Mouse (Mus musculus) CH12.LX (cell line): ENCODE results near the gene Armcx2. TPM values are rescaled to one million over a fixed set of nuclear protein-coding genes. Genes with fewer than 3 reads are reported as not detected.
A peak's percentile ranks its signal among the peaks of the same experiment; 100 is the strongest.

Experiments used
- DNase-seq: peaks from one replicate; pipeline ENCODE4 v3.0.0-alpha.2; 2013; ENCODE audit errors: extremely low read depth
- H3K27ac ChIP-seq: 2 replicates; pipeline ENCODE4 v1.5.1; 2012; ENCODE audit warnings: low read depth, mild to moderate bottlenecking, control low read depth, moderate library complexity; ENCODE audit not compliant: insufficient read depth
- H3K27me3 ChIP-seq: replicated peaks from 2 replicates; pipeline ENCODE3; 2012; ENCODE audit warnings: inconsistent platforms
- H3K36me3 ChIP-seq, 2 experiments: replicated peaks in 1 of 2; 2 replicates each; pipeline versions ENCODE3 to v1.6.1; 2012; ENCODE audit warnings: inconsistent platforms in 1 of 2, low read length in 1 of 2, mild to moderate bottlenecking in 1 of 2, mixed read lengths in 1 of 2, moderate library complexity in 1 of 2; ENCODE audit not compliant: control insufficient read depth in 1 of 2, insufficient read depth in 1 of 2
- H3K4me1 ChIP-seq, 2 experiments: 2 replicates each; pipeline ENCODE4 v1.6.1; 2012; ENCODE audit warnings: inconsistent platforms in 1 of 2, moderate library complexity in 1 of 2; ENCODE audit not compliant: insufficient read depth in 2 of 2, control insufficient read depth in 1 of 2
- H3K4me2 ChIP-seq: 2 replicates; pipeline ENCODE4 v1.6.1; 2012; ENCODE audit warnings: low read depth, mild to moderate bottlenecking, control low read depth; ENCODE audit not compliant: poor library complexity, insufficient read depth, severe bottlenecking
- H3K4me3 ChIP-seq, 3 experiments: fragments of 150-350 bp in 1 of 3; sonication (generic) in 1 of 3; replicated peaks in 1 of 3; 2 replicates each; pipeline versions ENCODE3 to v1.5.1; 2011 to 2012; ENCODE audit warnings: low read depth in 2 of 3, low read length in 2 of 3, mild to moderate bottlenecking in 2 of 3, moderate library complexity in 2 of 3, control low read depth in 1 of 3, improper control_type of control experiment in 1 of 3, inconsistent platforms in 1 of 3, mixed read lengths in 1 of 3; ENCODE audit not compliant: poor library complexity in 1 of 3
- H3K79me2 ChIP-seq: replicated peaks from 2 replicates; pipeline ENCODE4 v1.6.1; 2012; ENCODE audit warnings: mild to moderate bottlenecking, moderate library complexity; ENCODE audit not compliant: control insufficient read depth, poor library complexity, insufficient read depth, severe bottlenecking; ENCODE audit errors: extremely low read depth
- H3K9ac ChIP-seq: 2 replicates; pipeline ENCODE4 v1.6.1; 2012; ENCODE audit warnings: low read depth, mild to moderate bottlenecking, control low read depth, moderate library complexity; ENCODE audit not compliant: insufficient read depth
- H3K9me3 ChIP-seq: replicated peaks from 2 replicates; pipeline ENCODE3; 2012; ENCODE audit warnings: low read length, inconsistent platforms, mixed read lengths
- BHLHE40 ChIP-seq: IDR thresholded peaks from 2 replicates; pipeline ENCODE4 v1.6.1; 2011; ENCODE audit warnings: mild to moderate bottlenecking, low read depth, low read length, improper control_type of control experiment
- EP300 ChIP-seq: IDR thresholded peaks from 2 replicates; pipeline ENCODE4 v1.6.1; 2011; ENCODE audit warnings: low read length, improper control_type of control experiment
- ETS1 ChIP-seq: conservative IDR thresholded peaks from 2 replicates; pipeline ENCODE4 v1.6.1; 2012; ENCODE audit warnings: low read depth, mild to moderate bottlenecking, inconsistent platforms, low read length, improper control_type of control experiment, moderate library complexity
- GABPA ChIP-seq: IDR thresholded peaks from 2 replicates; pipeline ENCODE4 v1.6.1; 2012; ENCODE audit warnings: low read depth, low read length, improper control_type of control experiment, inconsistent platforms; ENCODE audit not compliant: insufficient replicate concordance
- JUN ChIP-seq: IDR thresholded peaks from 2 replicates; pipeline ENCODE4 v1.6.1; 2011; ENCODE audit warnings: low read depth, mild to moderate bottlenecking, low read length, improper control_type of control experiment, moderate library complexity; ENCODE audit not compliant: insufficient read depth
- JUND ChIP-seq: conservative IDR thresholded peaks from 2 replicates; pipeline ENCODE4 v1.6.1; 2011; ENCODE audit warnings: low read depth, low read length, improper control_type of control experiment
- MAX ChIP-seq: IDR thresholded peaks from 2 replicates; pipeline ENCODE4 v1.6.1; 2011; ENCODE audit warnings: low read length, improper control_type of control experiment
- MAZ ChIP-seq: IDR thresholded peaks from 2 replicates; pipeline ENCODE4 v1.6.1; 2012; ENCODE audit warnings: low read depth, mild to moderate bottlenecking, inconsistent platforms, low read length, improper control_type of control experiment, moderate library complexity
- MEF2A ChIP-seq: IDR thresholded peaks from 2 replicates; pipeline ENCODE4 v1.6.1; 2014; ENCODE audit warnings: low read depth, mild to moderate bottlenecking, inconsistent platforms, low read length, improper control_type of control experiment, borderline replicate concordance
- MYC ChIP-seq: IDR thresholded peaks from 2 replicates; pipeline ENCODE4 v1.6.1; 2011; ENCODE audit warnings: low read depth, mild to moderate bottlenecking, improper control_type of control experiment, low read length
- NELFE ChIP-seq: IDR thresholded peaks from 2 replicates; pipeline ENCODE4 v1.6.1; 2011; ENCODE audit warnings: low read depth, low read length, improper control_type of control experiment
- NRF1 ChIP-seq: IDR thresholded peaks from 2 replicates; pipeline ENCODE4 v1.6.1; 2014; ENCODE audit warnings: low read depth, mild to moderate bottlenecking, inconsistent platforms, low read length, improper control_type of control experiment, moderate library complexity
- POLR2A ChIP-seq: IDR thresholded peaks from 2 replicates; pipeline ENCODE4 v1.6.1; 2011; ENCODE audit warnings: low read depth, mild to moderate bottlenecking, improper control_type of control experiment, low read length
- POLR2AphosphoS2 ChIP-seq: IDR thresholded peaks from 2 replicates; pipeline ENCODE4 v1.6.1; 2011; ENCODE audit warnings: low read depth, low read length, improper control_type of control experiment
- SIN3A ChIP-seq: IDR thresholded peaks from 2 replicates; pipeline ENCODE4 v1.6.1; 2012; ENCODE audit warnings: low read length, improper control_type of control experiment, inconsistent platforms
- TBP ChIP-seq: conservative IDR thresholded peaks from 2 replicates; pipeline ENCODE4 v1.6.1; 2011; ENCODE audit warnings: low read depth, low read length, improper control_type of control experiment
- USF1 ChIP-seq: IDR thresholded peaks from 2 replicates; pipeline ENCODE4 v1.6.1; 2014; ENCODE audit warnings: low read depth, mild to moderate bottlenecking, inconsistent platforms, low read length, improper control_type of control experiment
- USF2 ChIP-seq: conservative IDR thresholded peaks from 2 replicates; pipeline ENCODE4 v1.6.1; 2011; ENCODE audit warnings: low read depth, low read length, improper control_type of control experiment
- ZNF384 ChIP-seq: IDR thresholded peaks from 2 replicates; pipeline ENCODE4 v1.6.1; 2012; ENCODE audit warnings: low read depth, low read length, improper control_type of control experiment, inconsistent platforms
- dilution Hi-C: fragments of 300-500 bp; cut with MboI; formaldehyde crosslinking; loops from 2 replicates; pipeline ENCODE4 v1.14.3; 2020; ENCODE audit warnings: low sequenced_read_pairs; ENCODE audit not compliant: extremely low pct_unique_long_range_greater_than_20kb, extremely low pct_ligation_motif_present
- in situ Hi-C: fragments of 300-500 bp; cut with MboI; formaldehyde crosslinking; loops from 3 replicates; pipeline ENCODE4 v1.14.3; 2019; ENCODE audit warnings: low sequenced_read_pairs, low pct_ligation_motif_present, low pct_unique_long_range_greater_than_20kb, mixed read lengths
- polyA plus RNA-seq: library from polyadenylated mRNA; unstranded; fragments of >175 nt; gene quantifications from 2 replicates; pipeline ENCODE4 v1.2.1, GENCODE M21; 2012; ENCODE audit warnings: low read depth; ENCODE audit not compliant: insufficient read length
- total RNA-seq, 2 experiments: library from RNA; depleted of rRNA; stranded (reverse); fragments of 300-350 nt in 1 of 2; fragments of >200 nt in 1 of 2; gene quantifications; 2 replicates each; pipeline ENCODE4 v1.2.3; 2012 to 2014

Gene Armcx2
- total RNA-seq (2012; rRNA removed) (12.6 and 15.3 TPM in 2 replicates), total RNA-seq (2014; rRNA removed) (18.8 and 20.5 TPM in 2 replicates), polyA plus RNA-seq (17.3 and 19.6 TPM in 2 replicates)

DNA sequence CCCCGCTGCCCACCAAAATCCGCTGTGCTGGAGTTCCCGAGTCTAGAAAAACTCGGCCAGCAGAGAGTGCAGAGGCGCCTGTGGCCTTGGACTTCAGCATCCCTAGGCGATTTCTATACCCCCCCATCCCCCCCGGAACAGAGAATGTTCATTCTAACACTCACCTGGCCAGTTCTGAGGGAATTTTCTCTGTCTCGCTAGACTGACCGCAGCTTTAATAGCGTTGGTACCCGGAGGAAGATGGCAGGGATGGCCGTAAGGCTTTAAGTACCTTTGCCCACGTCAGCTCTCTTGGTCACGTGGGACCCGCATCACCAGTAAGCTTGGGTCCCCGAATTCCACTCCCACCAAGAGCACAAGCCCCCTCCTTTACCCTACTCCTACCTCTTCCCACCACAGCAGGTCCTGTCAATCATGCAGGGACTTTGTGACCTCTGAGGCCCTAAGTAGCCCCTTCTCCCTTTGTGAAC lies at the start of gene Armcx2:
Gene Armcx2 (minus strand): TSS at position 467 of the 470 bp plus-strand sequence.
- Histone ChIP-seq H3K9me3 (no peaks in the 10 kb centered on the region), H3K27me3 (no peaks in the 10 kb centered on the region), H3K9ac (peak within 1 kb of the TSS; percentile 87), H3K36me3 (peaks cover 16 to 22% of the 10 kb centered on the region in 2 experiments), H3K27ac (no peak within 1 kb of the TSS), H3K4me3 (peak within 1 kb of the TSS; percentile 63 to 80 (median 65)), H3K79me2 (peaks cover 12% of the 10 kb centered on the region), H3K4me1 (peaks cover 0 to 3% of the 10 kb centered on the region in 2 experiments; a peak in 1 of 4 replicates), H3K4me2 (peak within 1 kb of the TSS; percentile 60)
- dilution Hi-C loops (no loop called here), in situ Hi-C loops (no loop called here)
- peak; percentile 85 for TF ChIP-seq MAX
- TF ChIP-seq GABPA: no peak
- no peak for TF ChIP-seq MAZ
- TF ChIP-seq MEF2A: no peak
- TF ChIP-seq NRF1: no peak
- no peak for TF ChIP-seq MYC
- TF ChIP-seq SIN3A: no peak
- TF ChIP-seq USF1: peak; percentile 88
- no peak for TF ChIP-seq EP300
- peak; percentile 83 for TF ChIP-seq USF2
- TF ChIP-seq JUN: no peak
- peak; percentile 94 for TF ChIP-seq TBP
- peak; percentile 75 for TF ChIP-seq POLR2A
- TF ChIP-seq NELFE: peak; percentile 83
- TF ChIP-seq POLR2AphosphoS2: peak; percentile 55; the same call in 1 of the 2 replicates
- peak; percentile 60 for DNase-seq

DNA sequence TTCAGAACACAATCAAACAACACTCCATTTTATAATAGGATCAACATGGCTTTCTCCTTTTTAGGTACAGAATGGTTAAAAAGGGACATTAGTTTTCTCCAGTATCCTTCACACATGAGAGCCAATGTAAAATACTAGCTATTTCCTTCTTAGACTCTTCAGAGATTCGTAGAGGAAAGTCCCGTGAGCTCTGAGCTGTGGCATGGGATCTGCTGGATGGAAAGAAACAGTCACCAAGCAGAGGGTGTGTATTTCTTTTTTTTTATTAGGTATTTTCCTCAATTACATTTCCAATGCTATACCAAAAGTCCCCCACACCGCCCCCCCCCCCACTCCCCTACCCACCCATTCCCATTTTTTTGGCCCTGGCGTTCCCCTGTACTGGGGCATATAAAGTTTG lies 40.6 kb upstream of the Armcx2 start:
- H3K4me3 ChIP-seq: no peak overlapping the region
- peak; percentile 37 for DNase-seq
- peaks cover 0 to 10% of the 10 kb centered on the region in 2 experiments; a peak in 1 of 4 replicates for H3K4me1 ChIP-seq
- dilution Hi-C loops: no loop called here
- TF ChIP-seq ETS1 (peak; percentile 22; the same call in 1 of the 2 replicates), BHLHE40 (peak; percentile 71), MAZ (no peak), JUND (0 out of 2 replicates have a peak, but pooled peaks have one; percentile 37), EP300 (peak; percentile 55), ZNF384 (peak; percentile 52), POLR2AphosphoS2 (no peak)
- no peak overlapping the region for H3K9ac ChIP-seq
- no peak overlapping the region for H3K27ac ChIP-seq
- H3K27me3 ChIP-seq: no peaks in the 10 kb centered on the region
- no peaks in the 10 kb centered on the region for H3K9me3 ChIP-seq
- H3K79me2 ChIP-seq: no peaks in the 10 kb centered on the region
- in situ Hi-C loops: no loop called here
- H3K36me3 ChIP-seq: no peaks in the 10 kb centered on the region
- no peak overlapping the region for H3K4me2 ChIP-seq
